In the genomic region with DNA sequence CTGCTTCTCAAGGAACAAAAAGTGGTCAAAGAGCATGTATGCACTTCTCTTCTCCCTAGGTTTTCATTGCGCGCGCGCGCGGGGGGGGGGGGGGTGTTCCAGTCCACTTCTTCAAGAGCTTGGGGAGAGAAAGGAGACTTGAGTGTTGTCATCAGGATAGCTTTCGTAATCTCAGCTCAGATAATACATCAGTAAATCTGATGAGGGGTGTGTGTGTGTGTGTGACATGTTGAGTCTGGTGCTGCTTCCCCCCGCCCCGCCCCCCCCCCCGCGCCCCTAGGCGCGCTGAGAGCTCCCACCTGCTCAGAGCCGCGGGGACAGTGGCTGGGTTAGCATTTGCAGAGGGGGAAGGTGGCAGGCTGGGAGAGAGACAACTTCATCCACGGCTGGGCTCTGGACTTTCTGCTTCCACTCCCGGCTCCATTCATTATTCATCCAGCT, we compare ENCODE assay signal across 8 mouse cellular contexts. TPM values are rescaled to one million over a fixed set of nuclear protein-coding genes. Genes with fewer than 3 reads are reported as not detected.
DNase-seq lines count a peak whose midpoint lies in the region; ATAC-seq lines count a peak whose summit lies in the region.
"Had no signal": no experiment of that assay in that cellular context is flagged by ENCODE, and none has a peak within 500 bp of the region (broad histone marks: within the 10 kb centered on the region; RNA-seq: fewer than 3 reads in every experiment).

No protein-coding gene starts in this region.

- peak overlapping the region; percentile 94 for H3K4me2 ChIP-seq in lung, embryonic 16.5 days (ENCODE audit: low read depth, low read length)
- H3K4me2 ChIP-seq in heart, embryonic 16.5 days (ENCODE audit: low read depth, low read length): peak overlapping the region; percentile 90
- H3K4me2 ChIP-seq in liver, embryonic 15.5 days: peak overlapping the region; percentile 64

- H3K36me3 ChIP-seq in lung, embryonic 16.5 days (ENCODE audit: control insufficient read depth, insufficient read depth, low read length): no peaks in the 10 kb centered on the region
- no peaks in the 10 kb centered on the region for H3K36me3 ChIP-seq in heart, embryonic 16.5 days (ENCODE audit: control insufficient read depth, insufficient read depth)
- H3K36me3 ChIP-seq in liver, embryonic 15.5 days (replicated peaks): no peaks in the 10 kb centered on the region

- peak overlapping the region; percentile 88; the same call in 1 of the 2 replicates for H3K27ac ChIP-seq in lung, embryonic 16.5 days (ENCODE audit: low read length)
- H3K27ac ChIP-seq in heart, embryonic 16.5 days (ENCODE audit: low read length): no peak overlapping the region
- H3K27ac ChIP-seq in liver, embryonic 15.5 days (replicated peaks): no peak overlapping the region

- H3K27me3 ChIP-seq in lung, embryonic 16.5 days (ENCODE audit: control insufficient read depth, insufficient read depth, low read depth, low read length): no peaks in the 10 kb centered on the region; the same call in 1 of the 2 replicates
- H3K27me3 ChIP-seq in heart, embryonic 16.5 days (ENCODE audit: control insufficient read depth, insufficient read depth, low read length): no peaks in the 10 kb centered on the region; the same call in 1 of the 2 replicates
- peaks cover 56% of the 10 kb centered on the region for H3K27me3 ChIP-seq in liver, embryonic 15.5 days

- WGBS in lung, embryonic 16.5 days: 0% methylated on average over 9 of the region's 17 CpGs
- WGBS in heart, embryonic 16.5 days: 4% methylated on average over 15 of the region's 17 CpGs
- WGBS in liver, embryonic 15.5 days (ENCODE audit: insufficient replicate concordance): 3% methylated on average over 11 of the region's 17 CpGs

- H3K4me3 ChIP-seq in lung, embryonic 16.5 days (ENCODE audit: low read length): peak overlapping the region; percentile 81
- H3K4me3 ChIP-seq in heart, embryonic 16.5 days (ENCODE audit: low read length): peak overlapping the region; percentile 75
- peak overlapping the region; percentile 49 for H3K4me3 ChIP-seq in liver, embryonic 15.5 days (replicated peaks)

- peak overlapping the region; percentile 81 for H3K9ac ChIP-seq in lung, embryonic 16.5 days (ENCODE audit: low read length)
- H3K9ac ChIP-seq in heart, embryonic 16.5 days (ENCODE audit: low read length): peak overlapping the region; percentile 78
- H3K9ac ChIP-seq in liver, embryonic 15.5 days: no peak overlapping the region

- DNase-seq in lung, postnatal 4 days: no peak
- DNase-seq in yolk sac, embryonic 10.5 days (ENCODE audit: low spot score): peak; percentile 74
- no peak for DNase-seq in spleen, postnatal 36 days (ENCODE audit: low spot score in 2 of 2)

- peaks cover 18% of the 10 kb centered on the region for H3K4me1 ChIP-seq in lung, embryonic 16.5 days (replicated peaks; ENCODE audit: control insufficient read depth, insufficient read depth, low read length)
- H3K4me1 ChIP-seq in heart, embryonic 16.5 days (ENCODE audit: control insufficient read depth, insufficient read depth, low read length): peaks cover 9% of the 10 kb centered on the region; the same call in 1 of the 2 replicates
- H3K4me1 ChIP-seq in liver, embryonic 15.5 days (replicated peaks): no peaks in the 10 kb centered on the region

- H3K9me3 ChIP-seq in lung, embryonic 16.5 days (ENCODE audit: control insufficient read depth, low read length): no peaks in the 10 kb centered on the region
- no peaks in the 10 kb centered on the region for H3K9me3 ChIP-seq in heart, embryonic 16.5 days (replicated peaks; ENCODE audit: control insufficient read depth, low read length)
- H3K9me3 ChIP-seq in liver, embryonic 15.5 days (replicated peaks): no peaks in the 10 kb centered on the region

- ATAC-seq in lung, embryonic 16.5 days (ENCODE audit: low read depth): peak; percentile 60
- ATAC-seq in heart, embryonic 16.5 days (replicated peaks; ENCODE audit: extremely low read depth, insufficient read depth, low FRiP score): no peak
- ATAC-seq in liver, embryonic 15.5 days (ENCODE audit: insufficient read depth): no peak
- no peak for ATAC-seq in frontal cortex, adult (ENCODE audit: low TSS enrichment)
- ATAC-seq: inflammation-experienced regulatory T-cells, adult 6 months had no signal

RNA-seq across cellular contexts. Expression of a gene that starts 1.7 kb away (rescaled TPM):
- polyA plus RNA-seq in lung, embryonic 16.5 days (2015; fragmentation: Nextera tagmentation; extraction: Ambion mirVana): 18.2 and 23.7 TPM in 2 replicates
- polyA plus RNA-seq in heart, embryonic 16.5 days (2015; fragmentation: Nextera tagmentation; extraction: Ambion mirVana): 12.0 and 12.1 TPM in 2 replicates
- polyA plus RNA-seq in liver, embryonic 15.5 days (2015; fragmentation: Nextera tagmentation; extraction: Ambion mirVana): 0.81 and 1.4 TPM in 2 replicates
